Mouse (Mus musculus) forebrain, postnatal 0 days (tissue): Measurements from ENCODE around the gene Nccrp1. TPM values are rescaled to one million over a fixed set of nuclear protein-coding genes. Genes with fewer than 3 reads are reported as not detected.
"Not testable (repeated sequence)": the region's sequence is repeated elsewhere in the genome, so short reads cannot be mapped to it uniquely, and the experiment has no call there.

Experiments
- ATAC-seq: fragments of 200-750 bp; cut with Nextera tagmentation; 2 replicates; pipeline ENCODE4 v1.8.0; 2017; ENCODE audit warnings: mild to moderate bottlenecking, moderate library complexity
- DNase-seq: peaks from one replicate; pipeline ENCODE4 v3.0.0-alpha.2; 2015
- H3K27ac ChIP-seq: fragments of 300-500 bp; sonication (generic); 2 replicates; pipeline ENCODE4 v1.5.1; 2014; ENCODE audit warnings: low read depth, mild to moderate bottlenecking, antibody characterized with exemption, low read length, moderate library complexity, mixed read lengths
- H3K27me3 ChIP-seq: fragments of 300-500 bp; sonication (generic); 2 replicates; pipeline ENCODE4 v1.6.1; 2014; ENCODE audit warnings: mild to moderate bottlenecking, low read length, mixed read lengths; ENCODE audit not compliant: insufficient read depth
- H3K36me3 ChIP-seq: fragments of 300-500 bp; sonication (generic); 2 replicates; pipeline ENCODE4 v1.6.1; 2014; ENCODE audit warnings: mild to moderate bottlenecking, moderate library complexity; ENCODE audit not compliant: insufficient read depth
- H3K4me1 ChIP-seq: fragments of 300-500 bp; sonication (generic); 2 replicates; pipeline ENCODE4 v1.6.1; 2014; ENCODE audit warnings: antibody characterized with exemption; ENCODE audit not compliant: insufficient read depth
- H3K4me2 ChIP-seq: fragments of 300-500 bp; sonication (generic); 2 replicates; pipeline ENCODE4 v1.6.1; 2014; ENCODE audit warnings: low read depth, mild to moderate bottlenecking, moderate library complexity
- H3K4me3 ChIP-seq: fragments of 300-500 bp; sonication (generic); 2 replicates; pipeline ENCODE4 v1.5.1; 2014; ENCODE audit warnings: low read depth, low read length, mixed read lengths
- H3K9ac ChIP-seq: fragments of 300-500 bp; sonication (generic); 2 replicates; pipeline ENCODE4 v1.6.1; 2014; ENCODE audit warnings: mild to moderate bottlenecking
- H3K9me3 ChIP-seq: fragments of 300-500 bp; sonication (generic); 2 replicates; pipeline ENCODE4 v1.6.1; 2016; ENCODE audit warnings: low read length
- CTCF ChIP-seq: sonication (generic); IDR thresholded peaks from 2 replicates; pipeline ENCODE4 v1.5.1; 2016; ENCODE audit warnings: antibody characterized with exemption, control low read depth, low read depth
- WGBS: fragments of 180-500 bp; shearing (Covaris S2); extraction: QIAGEN DNeasy Blood & Tissue Kit; methylation state at CpG from one replicate; pipeline ENCODE4 v1.1.7; 2014; 5-methylcytosine and 5-hydroxymethylcytosine counted together
- polyA plus RNA-seq: library from polyadenylated mRNA; unstranded; fragments of >200 nt; fragmentation: Nextera tagmentation; extraction: Ambion mirVana; gene quantifications from 2 replicates; pipeline ENCODE4 v1.2.1, GENCODE M21; 2015
- total RNA-seq: library from RNA; depleted of rRNA; stranded (reverse); fragments of >200 nt; gene quantifications from 2 replicates; pipeline ENCODE4 v1.2.3, GENCODE M21; 2014

The Nccrp1 gene
- total and polyA plus RNA-seq, 2 experiments from 2014 or later: 0.10 TPM; not detected in 1

- Histone ChIP-seq H3K27ac (no peak overlapping the region), H3K27me3 (peaks cover 30% of the 10 kb centered on the region), H3K9ac (0 out of 2 replicates have a peak overlapping the region, but pooled peaks have one; percentile 3), H3K36me3 (no peaks in the 10 kb centered on the region), H3K4me2 (peak overlapping the region; percentile 47), H3K9me3 (no peaks in the 10 kb centered on the region), H3K4me1 (0 out of 2 replicates have a peak, but pooled peaks cover 4% of the 10 kb centered on the region), H3K4me3 (peak overlapping the region; percentile 23)
- TF ChIP-seq CTCF: no peak
- ATAC-seq (no peak), DNase-seq (no peak)
- WGBS: 2% methylated on average over 22 of the region's 22 CpGs
Measured at GRCm38 (mm10) chr7:28546649-28547048, 405 bp downstream of the Nccrp1 start.

- H3K9me3 ChIP-seq: no peaks in the 10 kb centered on the region
- no peak overlapping the region for H3K27ac ChIP-seq
- DNase-seq (no peak), ATAC-seq (no peak)
- peaks cover 30% of the 10 kb centered on the region for H3K27me3 ChIP-seq
- no peaks in the 10 kb centered on the region for H3K36me3 ChIP-seq
- H3K4me1 ChIP-seq: 0 out of 2 replicates have a peak, but pooled peaks cover 4% of the 10 kb centered on the region
- no peak overlapping the region for H3K4me2 ChIP-seq
- no peak for TF ChIP-seq CTCF
- H3K4me3 ChIP-seq: no peak overlapping the region
- 48% methylated on average over 7 of the region's 7 CpGs for WGBS
- no peak overlapping the region for H3K9ac ChIP-seq
Measured at GRCm38 (mm10) chr7:28545891-28546210, 1.2 kb downstream of the Nccrp1 start.

DNA sequence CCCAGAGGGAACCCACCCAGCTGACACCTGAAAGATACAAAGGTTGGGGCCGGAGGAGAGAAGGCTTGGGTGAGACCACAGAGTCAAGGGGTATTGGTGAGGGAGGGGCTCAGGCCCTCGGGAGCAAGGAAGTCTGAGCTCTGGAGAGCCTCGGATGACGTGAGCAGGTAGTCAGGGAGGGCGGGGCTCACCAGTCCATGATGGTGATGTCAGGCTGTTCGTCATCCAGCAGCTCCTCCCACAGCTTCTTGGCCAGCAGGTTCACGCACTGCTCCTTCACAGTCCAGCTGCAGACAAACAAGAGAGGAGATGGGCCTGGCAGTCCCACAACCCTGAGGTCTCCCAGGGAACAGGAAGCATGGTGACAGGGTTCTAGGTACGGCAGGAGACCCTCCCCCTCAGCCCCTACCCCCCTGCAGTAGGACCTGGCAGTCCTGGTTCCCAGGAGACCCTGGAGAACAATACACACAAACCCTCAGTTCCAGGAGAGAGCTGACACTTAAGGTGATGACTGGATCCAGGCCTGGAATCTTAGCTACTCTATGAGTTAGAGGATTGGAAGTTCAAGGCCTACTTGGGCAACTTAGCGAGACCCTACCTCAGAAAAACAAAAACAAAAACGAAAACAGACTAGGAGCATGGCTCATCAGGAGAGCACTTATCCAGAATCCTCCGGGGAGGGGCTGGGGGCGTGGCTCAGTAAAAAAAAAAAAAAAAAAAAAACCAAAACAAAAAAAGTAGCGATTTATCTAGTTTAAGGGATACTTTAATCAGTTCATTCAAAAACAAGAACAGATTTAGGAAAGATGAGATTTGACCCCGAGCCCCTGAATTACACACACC is 1.8 kb downstream of the Nccrp1 start:
- ATAC-seq: peak; percentile 25
- Histone ChIP-seq H3K9ac (no peak overlapping the region), H3K4me2 (no peak overlapping the region), H3K27me3 (peaks cover 30% of the 10 kb centered on the region), H3K27ac (no peak overlapping the region), H3K4me3 (no peak overlapping the region), H3K9me3 (no peaks in the 10 kb centered on the region), H3K4me1 (0 out of 2 replicates have a peak, but pooled peaks cover 4% of the 10 kb centered on the region), H3K36me3 (no peaks in the 10 kb centered on the region)
- 31% methylated on average over 14 of the region's 14 CpGs for WGBS
- TF ChIP-seq CTCF: no peak
- DNase-seq: no peak

- DNase-seq (no peak), ATAC-seq (no peak)
- Histone ChIP-seq H3K4me1 (0 out of 2 replicates have a peak, but pooled peaks cover 4% of the 10 kb centered on the region), H3K9me3 (no peaks in the 10 kb centered on the region), H3K4me2 (peak overlapping the region; percentile 19; the same call in 1 of the 2 replicates), H3K27me3 (peaks cover 30% of the 10 kb centered on the region), H3K9ac (no peak overlapping the region), H3K36me3 (no peaks in the 10 kb centered on the region), H3K4me3 (no peak overlapping the region), H3K27ac (no peak overlapping the region)
- TF ChIP-seq CTCF: no peak
- 9% methylated on average over 22 of the region's 27 CpGs for WGBS
Measured at GRCm38 (mm10) chr7:28544051-28544601, 2.9 kb downstream of the Nccrp1 start.

DNA sequence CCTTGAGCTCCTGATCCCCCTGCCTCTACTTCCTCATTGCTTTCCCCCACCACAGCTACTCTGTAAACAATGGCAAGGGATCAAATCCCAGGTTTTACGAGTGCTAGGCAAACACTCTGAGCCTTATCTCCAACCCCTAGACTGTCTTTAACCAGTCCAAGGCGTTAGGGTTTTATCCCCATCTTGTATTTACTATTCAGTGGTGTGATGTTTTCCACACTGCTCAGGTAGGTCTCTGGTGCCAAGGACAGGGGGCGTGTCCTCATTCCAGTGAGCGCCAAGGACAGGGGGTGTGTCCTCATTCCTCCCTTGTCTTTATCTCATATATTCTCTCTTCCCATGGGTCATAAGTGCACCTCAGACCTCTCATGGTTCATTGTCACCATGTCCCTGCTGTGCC is 6.5 kb downstream of the Nccrp1 start, which contains the start of gene Sycn:
Sycn (plus strand) TSS at position 360 of the 400 bp plus-strand sequence.
- 82% methylated on average over 4 of the region's 4 CpGs for WGBS
- H3K9ac ChIP-seq: no peak within 1 kb of the TSS
- ATAC-seq: no peak

GRCm38 (mm10) chr7:28538886-28539285 is 8.2 kb downstream of the Nccrp1 start:
- not testable (repeated sequence) for H3K4me1 ChIP-seq, H3K27me3 ChIP-seq, ATAC-seq, H3K27ac ChIP-seq, H3K4me3 ChIP-seq, H3K36me3 ChIP-seq, H3K9ac ChIP-seq, DNase-seq, H3K9me3 ChIP-seq, H3K4me2 ChIP-seq
- WGBS: 96% methylated on average over 6 of the region's 6 CpGs

More for the DNA sequence above, 6.5 kb downstream of the Nccrp1 start, which contains the start of gene Sycn:
- Histone ChIP-seq H3K27ac (no peak within 1 kb of the TSS), H3K4me3 (no peak within 1 kb of the TSS), H3K4me1 (no peaks in the 10 kb centered on the region), H3K36me3 (no peaks in the 10 kb centered on the region), H3K9me3 (no peaks in the 10 kb centered on the region), H3K4me2 (no peak within 1 kb of the TSS), H3K27me3 (peaks cover 12% of the 10 kb centered on the region)
- TF ChIP-seq CTCF: no peak
- no peak for DNase-seq

GRCm38 (mm10) chr7:28532005-28532404 is 15.0 kb downstream of the Nccrp1 start:
- Histone ChIP-seq H3K9ac (no peak overlapping the region), H3K27me3 (no peaks in the 10 kb centered on the region), H3K4me3 (no peak overlapping the region), H3K9me3 (no peaks in the 10 kb centered on the region), H3K27ac (no peak overlapping the region), H3K4me1 (no peaks in the 10 kb centered on the region), H3K36me3 (no peaks in the 10 kb centered on the region), H3K4me2 (no peak overlapping the region)
- ATAC-seq: no peak
- no peak for DNase-seq
- 81% methylated on average over 8 of the region's 8 CpGs for WGBS
- no peak for TF ChIP-seq CTCF
